Mouse (Mus musculus) hindbrain, postnatal 0 days (tissue): ENCODE data around the gene Syne2. TPM values are rescaled to one million over a fixed set of nuclear protein-coding genes. Genes with fewer than 3 reads are reported as not detected.
A peak's percentile ranks its signal among the peaks of the same experiment; 100 is the strongest.

Experiments
- ATAC-seq: fragments of 200-750 bp; cut with Nextera tagmentation; 2 replicates; pipeline ENCODE4 v1.8.0; 2017; ENCODE audit warnings: mild to moderate bottlenecking, moderate TSS enrichment, moderate library complexity
- DNase-seq: peaks from one replicate; pipeline ENCODE4 v3.0.0-alpha.2; 2015; ENCODE audit warnings: low spot score
- H3K27ac ChIP-seq: fragments of 300-500 bp; sonication (generic); 2 replicates; pipeline ENCODE4 v1.5.1; 2014; ENCODE audit warnings: mild to moderate bottlenecking
- H3K27me3 ChIP-seq: fragments of 300-500 bp; sonication (generic); 2 replicates; pipeline ENCODE4 v1.6.1; 2014; ENCODE audit warnings: low read length, mixed read lengths; ENCODE audit not compliant: insufficient read depth
- H3K36me3 ChIP-seq: fragments of 300-500 bp; sonication (generic); 2 replicates; pipeline ENCODE4 v1.6.1; 2014; ENCODE audit warnings: low read length, mixed read lengths; ENCODE audit not compliant: insufficient read depth
- H3K4me1 ChIP-seq: fragments of 300-500 bp; sonication (generic); 2 replicates; pipeline ENCODE4 v1.6.1; 2014; ENCODE audit warnings: antibody characterized with exemption, low read length, mixed read lengths; ENCODE audit not compliant: insufficient read depth
- H3K4me2 ChIP-seq: fragments of 300-500 bp; sonication (generic); 2 replicates; pipeline ENCODE4 v1.6.1; 2014; ENCODE audit warnings: low read depth, mild to moderate bottlenecking, low read length, moderate library complexity, mixed read lengths
- H3K4me3 ChIP-seq: fragments of 300-500 bp; sonication (generic); 2 replicates; pipeline ENCODE4 v1.5.1; 2014; ENCODE audit warnings: low read length
- H3K9ac ChIP-seq: fragments of 300-500 bp; sonication (generic); replicated peaks from 2 replicates; pipeline ENCODE4 v1.6.1; 2014; ENCODE audit warnings: mild to moderate bottlenecking, low read length, moderate library complexity, mixed read lengths
- H3K9me3 ChIP-seq: fragments of 300-500 bp; sonication (generic); 2 replicates; pipeline ENCODE4 v1.6.1; 2016; ENCODE audit warnings: low read length, mixed read lengths
- CTCF ChIP-seq: IDR thresholded peaks from 2 replicates; pipeline ENCODE4 v1.5.1; 2016; ENCODE audit warnings: antibody characterized with exemption, control low read depth, low read depth
- WGBS: fragments of 180-500 bp; shearing (Covaris S2); extraction: QIAGEN DNeasy Blood & Tissue Kit; methylation state at CpG from one replicate; pipeline ENCODE4 v1.1.7; 2014; 5-methylcytosine and 5-hydroxymethylcytosine counted together
- polyA plus RNA-seq: library from polyadenylated mRNA; unstranded; fragments of >200 nt; fragmentation: Nextera tagmentation; extraction: Ambion mirVana; gene quantifications from 2 replicates; pipeline ENCODE4 v1.2.1, GENCODE M21; 2015
- total RNA-seq: library from RNA; depleted of rRNA; stranded (reverse); fragments of >200 nt; gene quantifications from 2 replicates; pipeline ENCODE4 v1.2.3, GENCODE M21; 2014

Gene Syne2
- total and polyA plus RNA-seq, 2 experiments from 2014 or later, result 26.1 to 39.3 TPM

- no peak for TF ChIP-seq CTCF
- WGBS, result 89% methylated on average over 8 of the region's 8 CpGs
- no peak for ATAC-seq
Observed at GRCm38 (mm10) chr12:75851481-75851880, 33.5 kb downstream of the Syne2 start.

GRCm38 (mm10) chr12:75852384-75852783, 34.5 kb downstream of the Syne2 start:
- TF ChIP-seq CTCF, result no peak
- Histone ChIP-seq H3K27me3 (no peaks in the 10 kb centered on the region), H3K9me3 (no peaks in the 10 kb centered on the region), H3K36me3 (no peaks in the 10 kb centered on the region), H3K4me1 (no peaks in the 10 kb centered on the region), H3K4me3 (no peak overlapping the region), H3K27ac (no peak overlapping the region), H3K4me2 (no peak overlapping the region), H3K9ac (no peak overlapping the region)
- WGBS, result 52% methylated on average over 6 of the region's 6 CpGs
- ATAC-seq (no peak), DNase-seq (no peak)

More at GRCm38 (mm10) chr12:75851481-75851880, 33.5 kb downstream of the Syne2 start:
- Histone ChIP-seq H3K4me1 (no peaks in the 10 kb centered on the region), H3K27me3 (no peaks in the 10 kb centered on the region), H3K9me3 (no peaks in the 10 kb centered on the region), H3K4me2 (no peak overlapping the region), H3K27ac (no peak overlapping the region), H3K36me3 (no peaks in the 10 kb centered on the region), H3K4me3 (no peak overlapping the region), H3K9ac (no peak overlapping the region)
- no peak for DNase-seq

GRCm38 (mm10) chr12:75853559-75853958, 35.6 kb downstream of the Syne2 start:
- Histone ChIP-seq H3K9me3 (no peaks in the 10 kb centered on the region), H3K4me3 (no peak overlapping the region), H3K27ac (peak overlapping the region; percentile 2; the same call in 1 of the 2 replicates), H3K27me3 (no peaks in the 10 kb centered on the region), H3K4me1 (no peaks in the 10 kb centered on the region), H3K4me2 (peak overlapping the region; percentile 2; the same call in 1 of the 2 replicates), H3K36me3 (no peaks in the 10 kb centered on the region), H3K9ac (no peak overlapping the region)
- 60% methylated on average over 8 of the region's 8 CpGs for WGBS
- TF ChIP-seq CTCF, result no peak
- no peak for ATAC-seq
- DNase-seq, result no peak

GRCm38 (mm10) chr12:75855051-75855453, 37.1 kb downstream of the Syne2 start:
- Histone ChIP-seq H3K4me1 (no peaks in the 10 kb centered on the region), H3K27me3 (no peaks in the 10 kb centered on the region), H3K9ac (no peak overlapping the region), H3K4me3 (no peak overlapping the region), H3K9me3 (no peaks in the 10 kb centered on the region), H3K27ac (no peak overlapping the region), H3K4me2 (no peak overlapping the region), H3K36me3 (no peaks in the 10 kb centered on the region)
- ATAC-seq (no peak), DNase-seq (no peak)
- no peak for TF ChIP-seq CTCF
- 62% methylated on average over 7 of the region's 7 CpGs for WGBS

GRCm38 (mm10) chr12:75855621-75856020, 37.7 kb downstream of the Syne2 start:
- Histone ChIP-seq H3K9ac (no peak overlapping the region), H3K27ac (no peak overlapping the region), H3K27me3 (no peaks in the 10 kb centered on the region), H3K36me3 (no peaks in the 10 kb centered on the region), H3K9me3 (no peaks in the 10 kb centered on the region), H3K4me1 (no peaks in the 10 kb centered on the region), H3K4me3 (no peak overlapping the region), H3K4me2 (no peak overlapping the region)
- WGBS, result 88% methylated on average over 9 of the region's 9 CpGs
- DNase-seq (no peak), ATAC-seq (no peak)
- TF ChIP-seq CTCF, result no peak

GRCm38 (mm10) chr12:75856096-75856868, 38.3 kb downstream of the Syne2 start:
- H3K9me3 ChIP-seq, result no peaks in the 10 kb centered on the region
- H3K27ac ChIP-seq, result no peak overlapping the region
- no peaks in the 10 kb centered on the region for H3K4me1 ChIP-seq
- ATAC-seq (no peak), DNase-seq (no peak)
- no peak for TF ChIP-seq CTCF
- H3K27me3 ChIP-seq, result no peaks in the 10 kb centered on the region
- no peak overlapping the region for H3K4me2 ChIP-seq
- H3K4me3 ChIP-seq, result no peak overlapping the region
- no peaks in the 10 kb centered on the region for H3K36me3 ChIP-seq
- 66% methylated on average over 14 of the region's 14 CpGs for WGBS
- H3K9ac ChIP-seq, result no peak overlapping the region

- H3K27me3 ChIP-seq, result no peaks in the 10 kb centered on the region
- ATAC-seq, result no peak
- H3K27ac ChIP-seq, result no peak overlapping the region
- H3K9ac ChIP-seq, result no peak overlapping the region
- no peak for DNase-seq
- no peaks in the 10 kb centered on the region for H3K4me1 ChIP-seq
- no peaks in the 10 kb centered on the region for H3K9me3 ChIP-seq
- no peak overlapping the region for H3K4me3 ChIP-seq
- H3K4me2 ChIP-seq, result no peak overlapping the region
- no peak for TF ChIP-seq CTCF
- H3K36me3 ChIP-seq, result no peaks in the 10 kb centered on the region
- WGBS, result 88% methylated on average over 10 of the region's 11 CpGs
Observed at GRCm38 (mm10) chr12:75859936-75860335, 42.0 kb downstream of the Syne2 start.
